Mouse (Mus musculus) megakaryocyte-erythroid progenitor cell, adult 5-6 weeks (primary cell): ENCODE measurements at regions not wholly inside any gene's neighbourhood (a gene's known extent, or its start where the extent isn't known, plus 50 kb on each side); places are given as distances from the start of the nearest gene placed in this dataset.

ENCODE experiments used
- ATAC-seq: replicated peaks from 2 replicates; pipeline ENCODE4 v1.8.0; 2016; ENCODE audit warnings: mild to moderate bottlenecking, inconsistent platforms; ENCODE audit not compliant: severe bottlenecking, poor library complexity, low FRiP score, low TSS enrichment

DNA sequence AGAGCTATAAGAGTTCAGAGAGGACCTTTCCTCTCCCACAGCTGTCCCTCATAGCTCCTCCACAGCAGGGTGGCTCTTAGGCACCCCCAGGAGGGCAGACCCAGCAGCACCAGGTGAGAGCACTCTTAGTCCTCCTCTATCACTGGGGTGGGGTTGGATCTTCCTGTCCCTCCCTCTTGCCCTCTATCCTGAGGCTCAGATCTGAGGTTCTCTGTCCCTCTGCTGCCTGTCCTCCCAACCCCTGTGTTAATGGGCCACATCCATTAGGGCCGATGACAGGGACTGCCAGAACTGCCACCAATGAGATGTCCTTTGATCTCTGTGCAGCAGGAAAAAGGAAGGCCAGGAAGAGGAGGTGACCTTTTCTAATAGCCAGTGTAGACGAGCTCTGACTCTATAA is 95.4 kb upstream of the Ret start:
- ATAC-seq, result no peak

DNA sequence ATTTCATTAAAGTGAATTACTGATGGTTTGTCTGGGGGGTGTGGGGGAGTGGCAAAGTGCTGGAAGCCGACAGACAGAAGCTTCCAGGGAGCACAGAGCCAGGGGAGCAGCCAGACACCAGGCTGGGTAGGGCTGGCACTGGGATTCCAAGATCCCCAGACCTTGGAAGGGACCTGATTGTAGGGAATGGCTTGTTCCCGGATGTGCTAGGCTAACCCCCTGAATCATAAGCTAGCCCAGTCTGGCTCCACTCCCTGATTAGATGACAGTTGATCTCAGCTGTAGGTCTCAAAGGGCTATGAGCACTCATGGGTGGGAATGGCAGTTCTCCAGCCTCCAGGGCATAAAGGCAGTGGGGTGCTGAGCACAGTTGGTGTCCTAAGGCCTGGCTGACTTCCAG is 94.8 kb upstream of the Ret start:
- no peak for ATAC-seq

DNA sequence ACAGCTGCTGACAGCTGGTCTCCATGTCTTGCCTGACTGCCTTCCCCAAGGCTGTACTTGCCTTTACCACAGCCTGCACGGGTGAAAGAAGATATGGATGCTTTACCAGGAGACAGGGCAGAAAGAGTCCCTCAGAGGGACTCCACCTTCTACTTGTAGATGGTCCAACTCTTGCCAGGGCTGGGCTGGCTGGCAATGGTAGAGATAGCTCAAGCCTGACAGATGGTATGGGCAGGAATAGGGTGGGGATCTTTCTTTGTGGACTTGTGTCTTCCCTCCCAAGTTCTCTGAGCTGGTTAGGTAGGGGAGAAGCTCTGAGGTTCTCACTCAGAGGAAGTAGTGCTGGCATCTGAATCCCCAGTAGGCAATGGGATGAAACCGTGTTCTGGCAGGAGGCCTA is 93.9 kb upstream of the Ret start:
- ATAC-seq, result no peak

DNA sequence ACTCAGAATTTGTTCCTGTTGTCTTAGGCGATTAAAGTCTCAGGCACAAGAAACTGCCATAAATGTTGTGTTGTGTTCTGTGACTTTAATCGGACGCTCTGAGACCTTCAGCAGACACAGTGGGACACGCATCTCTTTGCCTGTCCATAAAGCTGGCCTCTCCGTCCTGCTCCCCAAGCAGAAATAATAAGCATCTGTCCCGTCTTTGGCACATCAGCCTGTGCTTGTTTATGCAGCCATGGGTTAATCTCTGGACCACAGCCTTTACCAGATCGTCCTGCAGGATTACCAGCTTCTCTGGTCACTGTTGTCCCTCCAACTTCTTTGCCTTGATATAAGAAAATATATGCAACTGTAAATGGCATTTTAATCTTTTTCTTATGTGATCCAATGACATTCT is 87.7 kb upstream of the Ret start:
- no peak for ATAC-seq

DNA sequence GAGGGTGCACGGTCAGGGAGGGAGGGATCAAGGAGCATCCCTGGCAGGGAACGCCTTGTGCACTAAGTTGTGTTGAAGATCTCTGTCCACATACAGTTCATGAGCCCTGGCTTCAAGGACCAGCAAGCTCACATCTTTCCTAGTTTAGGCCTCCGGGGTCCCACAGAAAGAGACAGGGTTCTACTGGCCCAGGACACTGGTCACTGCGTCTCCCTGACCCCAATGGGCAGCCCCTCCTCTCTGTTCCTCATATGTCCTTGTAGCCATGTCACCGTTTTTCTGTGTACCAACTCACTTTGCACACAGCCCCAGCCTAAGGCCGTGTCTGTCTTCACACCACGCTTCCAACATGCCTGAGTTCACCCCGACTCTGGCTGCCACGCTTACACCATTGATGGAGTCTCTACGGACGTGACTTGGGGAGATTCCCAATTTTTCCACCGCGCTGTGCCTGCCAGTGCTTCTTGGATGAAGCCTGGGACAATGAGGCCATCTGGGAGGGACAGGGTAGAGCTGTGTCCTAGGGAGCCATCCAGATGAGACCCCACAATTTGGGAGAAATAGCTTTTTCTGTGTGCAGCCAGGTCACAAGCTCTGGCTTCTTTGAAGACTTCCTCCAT is 86.5 kb upstream of the Ret start:
- ATAC-seq, result no peak

DNA sequence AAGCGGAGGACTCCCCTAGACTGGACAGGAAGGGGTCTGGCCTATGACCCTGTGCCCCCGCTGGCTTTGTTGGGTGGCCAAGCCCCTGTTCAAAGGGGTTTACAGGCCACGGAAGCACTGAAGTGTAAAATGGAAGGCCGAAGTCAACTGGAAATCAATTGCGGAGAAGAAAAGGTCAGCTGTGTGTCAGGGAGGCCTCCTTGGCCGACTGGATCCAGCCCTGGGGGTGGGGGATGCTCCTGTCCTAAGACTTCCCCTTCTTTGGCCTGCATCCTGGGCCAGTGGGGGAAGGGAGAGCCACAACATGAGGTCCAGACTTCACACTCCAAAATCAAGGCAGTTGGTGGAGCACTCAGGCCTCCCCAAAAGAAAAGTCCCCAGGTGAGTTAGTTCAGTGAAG is 66.4 kb upstream of the Ret start:
- no peak for ATAC-seq

DNA sequence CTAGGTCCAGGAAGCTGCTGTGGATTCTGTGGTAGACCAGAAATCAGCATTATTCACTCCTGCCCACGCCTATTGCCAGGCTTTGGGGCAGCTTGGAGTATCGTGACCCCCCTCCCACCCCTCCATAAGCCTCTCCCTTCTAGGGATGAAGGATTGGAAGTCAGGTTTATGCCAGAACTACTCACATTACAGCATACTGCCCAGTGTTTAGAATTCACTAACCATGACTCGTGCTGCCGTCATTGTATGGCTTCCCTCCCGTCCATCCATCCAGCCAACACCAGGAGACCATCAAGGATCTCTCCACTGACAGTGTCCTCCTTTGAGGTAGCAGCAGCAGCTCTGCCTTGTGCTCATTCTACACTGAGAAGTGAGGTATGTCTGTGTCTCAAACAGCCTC is 62.4 kb upstream of the Ret start:
- no peak for ATAC-seq

DNA sequence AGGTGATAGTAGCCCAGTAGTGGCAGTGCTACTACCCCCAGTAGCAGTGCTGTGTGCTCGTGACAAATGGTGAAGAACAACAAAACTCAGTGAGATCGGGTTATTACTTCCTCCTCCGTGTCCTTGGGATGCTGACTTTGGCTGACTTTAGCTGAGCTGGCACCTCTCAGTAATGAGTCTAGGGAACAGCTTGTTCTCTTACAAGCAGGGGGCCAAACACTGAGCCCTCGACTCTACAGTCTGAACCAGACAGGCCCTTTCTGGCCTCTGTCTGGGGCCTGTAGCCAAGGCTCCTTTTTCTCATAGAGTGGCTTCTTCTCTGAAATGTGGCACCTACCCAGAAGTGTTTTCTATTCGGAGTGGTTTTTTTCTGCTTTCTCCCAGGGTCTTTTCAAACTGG is 57.4 kb upstream of the Ret start:
- no peak for ATAC-seq

DNA sequence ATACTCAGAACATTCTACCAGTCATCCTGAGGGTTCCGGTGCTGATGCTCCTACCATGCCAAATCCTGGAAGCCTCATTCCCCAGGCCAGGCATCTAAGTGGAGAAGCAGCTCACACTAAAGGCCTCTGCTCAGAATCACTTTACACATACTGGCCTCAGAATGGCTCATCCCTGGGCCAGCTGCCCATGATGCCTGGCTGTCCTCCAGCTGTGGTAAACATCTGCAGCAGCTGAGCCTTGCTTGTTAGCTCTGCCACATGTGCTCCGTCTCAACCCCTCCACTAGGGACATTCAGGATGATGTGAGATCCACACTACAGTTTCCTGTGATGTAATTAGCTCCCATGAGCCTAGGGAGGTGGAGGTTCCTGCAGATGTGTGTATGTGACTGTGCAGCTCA is 55.2 kb upstream of the Ret start:
- no peak for ATAC-seq

DNA sequence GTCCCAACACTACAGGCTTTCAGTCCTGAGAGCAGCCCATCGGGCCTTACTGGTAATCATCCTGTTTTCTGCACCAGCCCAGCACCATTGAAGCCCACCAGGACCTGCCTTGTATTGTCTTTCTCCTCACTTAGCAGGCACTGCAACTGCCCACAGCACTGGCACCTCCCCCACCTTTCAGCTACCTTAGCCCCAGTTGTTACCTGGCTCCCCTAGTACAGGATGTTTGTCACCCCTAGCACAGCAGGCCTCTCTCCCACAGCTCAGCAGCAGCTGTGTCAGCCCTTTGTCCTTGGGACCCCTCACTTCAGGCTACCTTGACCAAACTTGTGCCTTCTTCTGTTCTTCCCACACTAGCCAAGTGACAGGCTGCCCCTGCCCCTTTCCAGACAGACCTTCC is 53.6 kb upstream of the Ret start:
- no peak for ATAC-seq

DNA sequence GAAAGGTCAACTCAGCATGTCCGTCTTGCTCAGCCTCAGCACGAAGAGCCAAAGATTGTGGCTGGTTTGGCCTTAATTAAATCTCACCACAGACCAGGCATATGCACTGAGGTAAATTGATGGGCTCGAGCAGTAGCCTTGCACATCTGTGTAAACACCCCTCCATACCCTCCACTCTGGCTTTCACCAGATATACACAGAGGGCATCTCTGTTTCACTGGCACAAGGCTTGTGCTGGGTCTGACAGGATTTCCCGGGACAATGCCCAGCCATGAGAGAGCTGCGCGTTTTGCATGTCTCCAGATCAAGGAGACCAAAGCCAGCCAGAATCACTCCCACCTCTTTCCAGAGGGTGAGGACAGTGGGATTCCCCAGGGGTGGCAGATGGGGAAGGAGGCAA is 52.5 kb upstream of the Ret start:
- no peak for ATAC-seq
